Mouse (Mus musculus) frontal cortex, adult 2 months (tissue): ENCODE measurements at regions not wholly inside any gene's neighbourhood (a gene's known extent, or its start where the extent isn't known, plus 50 kb on each side); places are given as distances from the start of the nearest gene placed in this dataset.
A peak's percentile ranks its signal among the peaks of the same experiment; 100 is the strongest.

Experiments used
- DNase-seq, 2 experiments: peaks; one replicate each; pipeline ENCODE4 v3.0.0; 2022; ENCODE audit warnings: low spot score in 1 of 2; ENCODE audit errors: extremely low spot score in 1 of 2

DNA sequence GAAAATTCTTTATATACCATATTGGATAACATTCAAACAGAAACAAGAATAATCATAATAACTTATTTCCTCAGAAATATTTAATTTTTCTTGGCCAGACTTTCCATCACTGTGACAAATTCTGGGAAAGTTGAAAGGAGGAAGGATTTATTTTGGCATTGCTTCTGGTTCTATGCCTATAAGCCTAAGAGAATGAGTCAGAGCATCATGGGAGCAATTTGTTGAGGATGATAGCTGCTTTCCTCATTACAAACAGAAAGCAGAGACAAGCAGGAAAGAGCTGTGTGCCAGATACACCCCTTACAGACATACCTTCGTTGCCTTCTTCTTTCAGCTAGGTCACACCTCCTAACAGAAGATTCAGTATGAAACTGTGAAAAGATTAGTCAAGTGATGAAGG lies 115.3 kb downstream of the Rgs21 start:
- DNase-seq: no peak

DNA sequence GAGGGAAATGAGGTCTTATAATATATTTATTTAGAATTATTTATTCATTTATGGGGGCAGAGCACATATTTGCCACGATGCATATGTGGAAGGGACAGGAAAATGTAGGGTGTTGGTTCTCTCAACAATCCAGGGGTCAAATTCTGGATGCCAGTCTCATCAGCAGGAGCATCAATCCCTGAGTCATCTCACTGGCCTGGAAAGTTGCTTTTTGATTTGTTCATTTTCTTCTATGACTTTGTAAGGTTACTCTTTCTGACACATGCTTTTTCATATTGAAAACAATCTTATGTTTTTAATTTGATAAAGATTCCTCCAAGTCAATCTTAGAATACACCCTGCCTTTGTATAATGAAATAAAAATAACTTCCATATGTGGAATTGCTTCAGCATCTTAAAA lies 115.7 kb downstream of the Rgs21 start:
- DNase-seq: no peak

DNA sequence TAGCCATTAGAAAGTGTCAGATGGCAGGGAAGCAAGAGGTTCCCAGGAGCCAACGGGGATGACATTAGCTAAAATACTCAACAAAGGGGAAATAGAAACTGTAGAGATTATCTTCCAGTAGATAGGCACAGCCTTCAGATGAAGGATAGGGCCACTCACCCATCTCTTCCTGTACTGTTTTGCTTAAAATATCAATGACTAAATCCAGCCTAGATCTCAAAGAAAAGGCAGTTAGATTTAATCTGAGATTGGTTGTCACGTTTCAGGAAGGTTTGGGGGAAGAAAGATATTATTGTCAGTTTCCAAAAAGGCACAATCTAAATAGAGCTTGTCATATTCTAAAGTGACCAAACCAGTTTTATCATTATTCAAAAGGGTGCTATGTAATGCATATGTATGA lies 130.8 kb downstream of the Rgs21 start:
- DNase-seq: no peak

DNA sequence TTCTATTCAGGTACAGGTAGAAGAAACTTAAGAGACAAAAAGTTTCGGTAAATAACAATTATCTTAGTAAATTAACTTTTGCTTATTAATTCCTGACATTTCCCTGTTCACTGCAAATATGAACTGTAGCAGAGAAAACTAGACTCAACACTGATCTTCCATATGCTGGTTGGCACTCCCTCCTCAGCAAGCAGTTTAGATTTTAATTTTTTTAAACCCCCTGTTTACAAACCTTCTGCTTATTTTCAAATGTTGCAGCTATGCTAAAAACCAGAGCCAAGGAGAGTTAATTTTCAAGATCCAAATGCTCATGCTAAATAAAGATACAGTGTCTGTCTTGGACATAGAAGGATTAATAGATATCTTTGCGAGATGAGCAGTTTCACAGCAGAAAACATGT lies 134.7 kb downstream of the Rgs21 start:
- DNase-seq: no peak

DNA sequence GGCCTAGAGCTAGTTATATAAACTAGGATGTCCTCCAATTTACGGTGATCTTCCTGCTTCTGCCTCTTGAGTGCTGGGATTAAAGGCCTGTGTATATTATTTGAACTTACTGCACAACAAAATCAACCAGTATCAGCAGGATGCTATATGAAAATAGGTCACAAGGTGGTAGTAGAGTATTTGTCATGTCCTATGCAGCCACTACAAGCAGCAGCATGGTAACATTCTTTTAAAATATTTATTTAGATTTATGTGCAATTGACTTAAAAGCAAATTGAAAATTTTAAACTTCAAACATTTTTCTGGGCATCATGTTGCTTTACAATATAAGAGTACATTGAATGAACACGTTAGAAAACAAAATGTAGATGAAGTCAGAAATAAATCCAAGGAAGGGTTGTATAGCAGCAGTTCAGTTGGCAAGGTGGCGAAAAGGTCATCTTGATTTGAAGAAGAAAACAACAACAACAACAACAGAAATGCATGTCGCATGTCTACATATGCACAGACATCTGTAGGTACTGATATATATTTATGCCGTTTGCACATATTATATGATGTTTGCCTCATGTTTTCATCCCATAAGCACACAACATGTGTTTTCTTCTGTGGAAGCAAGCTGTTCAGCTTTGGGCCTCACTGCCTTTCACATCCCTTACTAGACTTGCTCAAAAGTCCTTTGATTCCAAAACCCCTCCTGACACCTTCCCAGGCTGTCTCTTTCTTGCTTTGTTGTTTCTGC lies 135.8 kb downstream of the Rgs21 start:
- DNase-seq: peak in 1 of 2 experiments; percentile 75

DNA sequence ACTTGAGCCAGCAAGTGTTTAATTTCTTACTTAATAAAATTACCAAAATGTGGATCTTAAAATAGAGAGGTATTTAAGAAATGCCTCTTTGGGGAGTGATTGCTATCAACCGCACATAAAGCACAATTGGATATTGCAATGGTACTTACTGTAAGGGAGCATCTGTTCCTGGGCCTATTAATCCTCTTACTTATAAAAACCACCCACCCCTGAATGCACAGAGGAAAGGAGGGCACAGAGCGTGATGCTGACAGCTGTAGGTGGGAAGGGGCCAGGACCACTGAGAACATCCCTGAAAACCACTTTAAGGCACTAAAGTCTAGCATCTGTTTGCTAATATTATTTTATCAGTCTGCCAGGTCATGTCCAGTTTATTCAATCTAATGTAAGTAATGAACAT lies 146.1 kb downstream of the Rgs21 start:
- DNase-seq: no peak

DNA sequence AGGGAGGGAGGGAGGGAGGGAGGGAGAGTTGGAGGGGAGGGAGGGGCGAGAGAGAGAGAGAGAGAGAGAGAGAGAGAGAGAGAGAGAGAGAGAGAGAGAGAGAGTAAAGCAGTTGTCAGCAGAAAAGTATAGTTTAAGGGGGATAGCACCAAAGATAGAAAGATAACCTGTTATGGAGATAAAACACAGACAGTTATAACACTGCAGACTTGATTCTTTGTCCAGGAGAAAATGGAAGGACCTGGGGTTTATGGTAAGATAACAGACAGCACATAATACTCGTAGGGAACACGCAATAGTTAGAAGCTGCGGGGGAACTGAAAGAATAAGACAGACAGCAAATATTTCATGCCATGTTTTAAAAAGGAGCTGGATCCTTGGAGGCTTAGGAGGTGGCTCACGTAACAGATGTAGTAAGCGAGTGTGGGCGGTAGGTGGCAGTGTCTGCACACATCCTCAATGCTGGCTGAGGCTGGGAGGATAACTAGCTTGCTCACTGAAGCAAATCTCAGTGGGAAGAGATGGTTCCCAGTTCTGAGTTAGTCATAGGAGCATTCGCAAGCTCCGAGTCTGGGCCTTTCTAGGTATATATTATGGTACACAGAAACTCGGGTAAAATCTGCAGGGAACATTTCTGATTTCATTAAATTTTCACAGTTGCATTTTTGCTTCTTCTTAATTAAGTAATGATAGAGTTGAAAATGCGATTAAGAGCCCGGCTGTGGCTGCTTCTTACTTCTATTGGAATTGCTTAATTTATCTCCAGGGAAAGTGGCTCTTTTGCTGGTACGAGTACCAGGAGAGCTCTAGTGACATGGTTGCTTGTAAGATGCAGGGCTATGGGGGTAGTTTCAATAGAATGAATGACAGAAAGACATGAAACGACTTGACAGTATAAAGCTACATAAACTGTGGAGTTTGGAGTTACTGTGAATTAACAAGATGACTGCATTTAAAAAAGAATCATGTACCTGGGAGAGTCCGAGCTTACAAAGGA lies 157.6 kb upstream of the Rgs1 start:
- peak; percentile 62 to 96 for DNase-seq

DNA sequence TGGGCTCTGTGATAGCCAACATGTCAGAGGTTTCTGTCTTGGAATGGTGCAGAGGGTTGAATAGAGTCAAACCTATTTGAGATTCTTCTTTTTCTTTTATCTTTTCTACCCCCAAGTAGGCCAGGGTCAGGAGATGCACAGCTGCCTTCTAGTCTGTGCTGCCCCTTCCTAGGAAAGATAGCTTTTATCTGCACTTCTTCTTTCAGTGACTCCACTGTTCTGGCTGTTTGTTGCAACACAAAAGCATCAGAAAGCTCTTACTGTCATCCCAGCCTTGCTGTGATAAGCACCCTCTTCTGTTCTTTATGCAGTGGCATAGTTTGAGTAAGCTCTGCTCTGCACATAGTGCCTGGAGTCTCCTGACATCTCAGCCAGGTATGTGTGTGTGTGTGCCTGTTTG lies 156.7 kb upstream of the Rgs1 start:
- DNase-seq: no peak

DNA sequence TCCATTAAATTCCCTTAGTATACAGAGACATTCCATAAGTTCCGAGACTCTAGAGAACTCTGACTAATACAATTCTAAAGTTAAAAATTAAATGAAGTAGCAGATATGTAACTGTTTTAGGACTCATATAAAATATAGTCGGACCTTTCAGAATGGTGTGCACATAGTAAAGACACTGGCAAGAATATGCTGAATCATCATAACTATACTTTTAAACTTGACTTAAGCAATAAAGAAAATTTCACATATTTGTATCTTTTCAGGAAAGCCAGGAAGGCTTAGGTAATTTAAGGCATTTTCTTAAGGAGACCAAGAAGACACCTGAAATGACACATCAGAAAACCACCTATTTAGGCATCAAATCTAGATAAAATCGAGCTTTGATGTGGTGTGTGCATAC lies 156.0 kb upstream of the Rgs1 start:
- DNase-seq: no peak

DNA sequence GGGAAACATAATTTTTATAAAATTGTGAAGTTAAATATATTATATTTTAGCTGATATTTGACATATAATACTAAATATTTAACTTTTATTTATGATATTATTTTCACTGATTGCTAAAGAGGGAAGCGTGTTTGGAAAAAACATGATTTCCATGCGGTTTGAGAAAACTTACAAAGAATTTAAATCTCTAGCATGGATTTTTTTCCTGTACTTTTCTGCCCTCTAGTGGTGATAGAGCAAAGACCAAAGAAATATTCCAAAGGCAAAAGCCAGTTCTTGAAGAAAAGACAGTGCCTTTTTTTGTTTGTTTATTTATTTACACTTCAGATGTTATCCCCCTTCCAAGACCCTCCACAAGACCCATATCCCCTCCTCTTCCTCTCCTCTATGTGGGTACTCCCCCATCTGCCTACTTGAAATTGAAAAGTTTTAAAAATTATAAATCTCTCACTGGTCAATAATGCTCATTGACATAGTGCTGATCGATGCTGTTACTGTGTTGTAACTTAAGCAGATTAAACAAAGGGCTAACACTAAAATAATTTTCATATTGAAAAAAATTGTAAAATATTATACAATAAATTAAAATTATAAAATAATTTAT lies 131.1 kb upstream of the Rgs1 start:
- peak in 1 of 2 experiments; percentile 62 for DNase-seq

DNA sequence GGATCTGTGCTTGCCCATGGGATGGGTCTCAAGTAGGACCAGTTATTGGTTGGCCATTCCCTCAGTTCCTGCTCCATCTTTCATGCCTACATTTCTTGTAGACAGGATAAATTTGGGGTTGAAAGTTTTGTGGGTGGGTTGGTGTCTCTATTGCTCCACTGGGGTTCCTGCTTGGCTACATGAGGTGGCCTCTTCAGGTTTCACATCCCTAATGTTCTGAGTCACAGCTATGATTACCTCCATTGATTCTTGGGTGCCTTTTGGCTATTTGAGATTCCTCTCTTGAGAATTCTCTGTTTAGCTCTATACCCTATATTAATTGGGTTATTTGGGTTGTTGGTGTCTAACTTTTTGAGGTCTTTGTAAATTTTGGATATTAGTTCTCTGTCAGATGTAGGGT lies 125.1 kb upstream of the Rgs1 start:
- no peak for DNase-seq

DNA sequence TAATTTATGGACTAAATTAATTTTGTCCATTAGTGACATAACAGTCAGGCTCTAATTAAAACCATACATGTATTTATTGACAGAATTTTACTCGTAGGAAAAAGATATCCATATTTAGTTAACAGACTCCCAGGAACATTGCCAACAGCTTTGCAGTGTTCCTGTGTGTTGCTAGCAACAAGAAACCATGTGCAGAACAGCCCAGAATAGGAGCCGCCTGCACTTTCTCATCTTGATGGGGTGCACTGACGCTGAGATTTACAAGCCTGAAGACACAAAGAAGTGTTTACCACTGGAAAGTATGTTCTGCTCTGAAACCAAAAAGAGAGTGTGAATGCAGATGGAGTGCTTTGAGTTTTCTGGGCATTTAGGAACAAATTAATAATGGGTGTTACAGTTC lies 118.5 kb upstream of the Rgs1 start:
- peak; percentile 79 to 80 for DNase-seq

DNA sequence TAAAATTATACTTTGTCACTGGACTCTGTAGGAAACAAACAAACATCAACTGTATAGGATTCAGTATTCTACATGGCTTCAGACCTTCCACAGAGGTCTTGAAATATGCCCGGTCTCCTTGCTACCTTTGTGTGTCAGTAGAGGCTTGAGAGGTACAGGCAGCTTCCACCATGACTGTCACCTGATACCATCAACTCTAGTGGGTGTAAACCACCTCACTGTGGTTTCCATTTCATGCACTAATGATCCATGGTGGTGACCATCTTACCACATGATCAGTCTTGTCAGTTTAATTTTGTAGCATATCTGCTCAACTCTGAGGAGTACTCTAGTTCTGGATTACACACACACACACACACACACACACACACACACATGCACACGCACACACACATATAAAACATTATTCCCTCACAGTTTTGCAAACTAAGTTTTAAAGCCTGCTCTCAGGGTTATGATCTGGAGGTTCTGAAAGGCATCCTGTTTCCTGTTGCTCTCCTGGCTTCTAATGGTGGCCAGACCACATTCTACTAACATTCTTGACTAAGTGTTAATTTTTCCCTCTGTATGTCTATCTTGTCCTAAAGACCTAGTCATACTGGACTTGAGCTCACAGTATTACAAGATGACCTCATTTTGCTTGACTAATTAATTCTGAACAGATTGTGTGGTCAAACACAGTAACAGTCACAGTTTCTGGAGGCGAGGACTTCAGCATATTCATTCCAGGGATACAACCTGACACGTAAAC lies 106.7 kb upstream of the Rgs1 start:
- no peak for DNase-seq

DNA sequence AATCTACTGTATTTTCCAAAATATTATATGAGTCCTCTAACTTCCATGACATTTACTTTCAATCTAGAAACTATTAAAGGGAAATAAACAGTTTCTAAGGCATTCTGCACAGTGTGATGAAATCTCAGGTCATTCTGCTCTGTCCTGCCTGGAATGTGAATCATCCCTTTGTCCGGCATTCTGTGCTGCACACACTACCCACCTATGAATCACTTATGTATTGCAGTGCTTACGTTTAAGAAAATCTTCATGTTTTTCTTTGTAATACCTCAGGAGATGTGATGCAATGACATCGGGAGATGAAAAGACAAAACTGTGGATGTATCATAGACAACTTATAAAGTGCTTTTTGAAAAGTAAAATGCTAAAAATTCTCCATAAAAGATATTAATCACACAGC lies 106.0 kb upstream of the Rgs1 start:
- no peak for DNase-seq

DNA sequence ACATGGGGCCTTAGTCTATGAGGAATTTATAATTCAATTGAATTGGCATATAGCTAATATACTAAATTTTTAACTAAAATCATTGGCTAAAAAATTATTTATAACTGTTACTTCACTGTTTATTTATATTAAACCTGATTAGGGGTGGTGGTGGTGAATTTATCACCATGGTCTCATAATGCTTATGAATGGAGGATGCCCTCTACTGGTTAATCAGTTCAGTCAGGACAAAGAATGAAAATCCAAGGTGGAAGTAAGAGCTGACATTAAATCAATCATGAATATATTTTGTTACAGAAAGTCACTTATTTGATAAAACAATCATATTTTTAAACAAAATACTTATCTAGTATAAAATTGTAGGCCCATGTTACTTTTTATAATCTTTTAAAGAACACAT lies 104.3 kb upstream of the Rgs1 start:
- DNase-seq: peak in 1 of 2 experiments; percentile 15

DNA sequence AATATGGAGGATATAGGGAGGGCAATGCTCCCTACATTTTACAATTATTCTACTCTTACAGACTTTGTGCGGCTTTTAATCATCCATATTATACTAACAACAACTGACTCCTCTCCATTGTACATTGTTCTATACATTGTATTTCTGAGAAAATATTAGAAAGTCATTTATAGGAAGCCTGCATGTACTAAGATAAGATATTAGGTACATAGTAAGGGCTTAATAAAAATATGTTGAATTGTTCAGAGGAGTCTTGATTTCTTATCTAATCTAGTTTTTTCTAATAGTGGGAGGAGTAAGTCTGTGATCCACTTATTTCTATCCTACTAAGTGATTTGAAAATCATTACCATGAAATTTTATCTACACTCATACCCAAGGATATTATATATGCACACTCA lies 94.8 kb upstream of the Rgs1 start:
- no peak for DNase-seq

DNA sequence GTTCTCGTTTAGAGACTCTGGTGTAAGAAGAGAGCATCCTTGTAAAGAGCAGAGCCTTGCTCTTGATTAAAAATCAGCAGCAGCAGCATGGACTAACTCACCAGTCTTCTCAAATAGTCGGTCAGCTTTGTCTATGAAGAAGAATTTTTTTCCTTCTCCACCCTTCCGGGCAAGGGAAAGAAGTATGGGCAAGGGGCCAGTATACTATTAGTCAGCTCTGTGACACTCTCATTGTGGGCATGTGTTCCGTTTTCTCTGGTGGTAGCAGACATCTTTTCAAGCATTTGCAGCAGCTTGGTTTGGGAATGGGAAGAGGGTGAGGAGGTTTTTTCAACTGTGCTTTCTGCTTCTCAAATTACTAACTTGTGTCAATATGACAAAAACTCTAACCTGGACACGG lies 94.3 kb upstream of the Rgs1 start:
- peak in 1 of 2 experiments; percentile 33 for DNase-seq

DNA sequence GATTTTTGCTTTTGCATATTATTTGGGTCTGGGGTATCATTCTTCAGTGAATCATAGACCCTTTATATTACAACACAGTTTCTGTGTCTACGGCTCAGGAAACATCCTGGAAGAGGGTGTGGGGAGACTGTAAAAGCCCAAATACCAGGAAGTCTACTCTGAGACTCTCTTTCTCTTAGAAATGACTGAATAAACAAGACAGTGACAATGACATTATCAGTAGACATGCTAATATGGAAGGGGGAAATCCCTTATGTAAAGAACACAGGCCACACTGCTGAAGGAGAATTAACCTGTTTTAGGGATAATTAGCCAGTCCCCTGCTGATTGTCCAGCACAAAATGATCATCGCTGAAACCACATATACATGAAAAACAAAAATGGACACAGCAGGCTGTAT lies 88.5 kb upstream of the Rgs1 start:
- no peak for DNase-seq

DNA sequence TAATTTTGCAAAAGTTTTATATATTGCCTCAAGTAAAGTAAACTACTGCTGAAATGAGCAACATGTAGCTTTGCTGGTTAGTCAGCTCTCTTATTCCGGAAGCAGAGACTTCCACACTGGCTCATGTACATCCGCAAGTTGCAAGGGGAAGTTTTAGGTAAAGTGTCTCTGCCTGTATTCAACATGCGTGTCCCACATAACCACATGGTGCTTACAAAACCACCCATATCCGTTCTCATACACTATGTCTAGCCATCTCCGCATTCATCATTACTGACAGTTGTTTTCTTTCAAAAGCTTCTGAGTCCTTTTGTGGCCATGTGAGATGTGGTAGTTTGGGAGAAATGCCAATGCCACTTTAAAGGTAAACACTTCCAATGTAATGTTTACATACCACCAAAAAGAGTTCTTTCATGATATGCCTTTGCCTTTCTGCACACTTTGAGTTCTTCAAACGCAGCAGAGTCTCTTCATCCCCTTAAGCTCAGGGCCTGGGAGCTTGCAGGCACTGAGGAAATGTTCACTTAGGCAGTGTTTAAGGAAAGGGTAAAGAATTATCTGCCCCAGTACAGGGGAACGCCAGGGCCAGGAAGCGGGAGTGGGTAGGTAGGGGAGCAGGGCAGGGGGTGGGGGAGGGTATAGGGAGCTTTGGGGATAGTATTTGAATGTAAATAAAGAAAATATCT lies 81.5 kb upstream of the Rgs1 start:
- DNase-seq: no peak

DNA sequence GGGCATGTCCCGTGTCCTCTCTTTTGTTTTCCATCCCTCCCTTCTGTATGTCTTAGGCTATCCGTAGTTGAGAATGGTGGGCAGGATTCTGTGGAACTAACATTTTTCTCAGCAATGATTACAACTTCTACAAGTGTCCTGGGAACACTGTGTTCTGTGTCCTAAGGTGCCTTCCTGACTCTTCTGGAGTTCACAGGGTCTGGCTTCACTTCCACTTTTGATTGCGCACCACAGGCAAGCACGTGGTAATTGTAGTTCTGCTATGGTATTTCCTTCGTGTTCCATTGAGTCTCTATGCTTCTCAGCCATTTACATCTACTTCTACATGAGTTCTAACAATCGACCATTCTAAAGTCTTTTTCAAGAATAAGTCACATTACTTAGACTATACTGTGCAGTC lies 70.4 kb upstream of the Rgs1 start:
- DNase-seq: no peak
